Mouse (Mus musculus) liver, embryonic 14.5 days (tissue): ENCODE results near the gene Gm11032.

Experiments
- CTCF ChIP-seq: IDR thresholded peaks from 2 replicates; pipeline ENCODE4 v1.5.1; 2016; ENCODE audit warnings: antibody characterized with exemption, low read depth, control low read depth
- EP300 ChIP-seq: IDR thresholded peaks from 2 replicates; pipeline ENCODE4 v1.6.1; 2016; ENCODE audit warnings: antibody characterized with exemption, low read depth

GRCm38 (mm10) chr11:4599916-4600315 lies 20.0 kb upstream of the Gm11032 start:
- TF ChIP-seq CTCF (no peak), EP300 (no peak)
